Mouse (Mus musculus) mouse trophoblast stem cell (cell line): ENCODE data around the gene Tmem214.
"Not testable (repeated sequence)": the region's sequence is repeated elsewhere in the genome, so short reads cannot be mapped to it uniquely, and the experiment has no call there.

ENCODE experiments used
- in situ Hi-C, 2 experiments: fragments of 300-500 bp; cut with MseI, MboI; formaldehyde crosslinking; loops; 2 replicates in 1 of 2; 3 replicates in 1 of 2; pipeline ENCODE4 v1.15.1; 2025

Gene Tmem214

GRCm38 (mm10) chr5:30874365-30874764, 6.6 kb downstream of the Tmem214 start:
- in situ Hi-C loops: no loop called here

GRCm38 (mm10) chr5:30878616-30879015, 10.8 kb downstream of the Tmem214 start:
- in situ Hi-C loops: no loop called here

GRCm38 (mm10) chr5:30879347-30879943, 11.6 kb downstream of the Tmem214 start:
- in situ Hi-C loops: no loop called here

- in situ Hi-C loops: not testable (repeated sequence)
Measured at GRCm38 (mm10) chr5:30881839-30882238, 14.0 kb downstream of the Tmem214 start.

GRCm38 (mm10) chr5:30886209-30886608, 18.4 kb downstream of the Tmem214 start:
- in situ Hi-C loops: no loop called here

GRCm38 (mm10) chr5:30886731-30887130, 18.9 kb downstream of the Tmem214 start:
- in situ Hi-C loops: no loop called here

GRCm38 (mm10) chr5:30887331-30887761, 19.5 kb downstream of the Tmem214 start:
- in situ Hi-C loops: no loop called here

GRCm38 (mm10) chr5:30887858-30888336, 20.1 kb downstream of the Tmem214 start:
- in situ Hi-C loops: no loop called here

GRCm38 (mm10) chr5:30888337-30889087, 20.7 kb downstream of the Tmem214 start, which contains the start of gene Agbl5:
TSS of gene Agbl5 (plus strand) at chr5:30888694.
- in situ Hi-C loops: no loop called here

GRCm38 (mm10) chr5:30889088-30889754, 21.4 kb downstream of the Tmem214 start:
- in situ Hi-C loops: no loop called here

- in situ Hi-C loops: no loop called here
Measured at GRCm38 (mm10) chr5:30890375-30890774, 22.6 kb downstream of the Tmem214 start.

- in situ Hi-C loops: no loop called here
Measured at GRCm38 (mm10) chr5:30901860-30902259, 34.0 kb downstream of the Tmem214 start.

GRCm38 (mm10) chr5:30907413-30908059, 39.7 kb downstream of the Tmem214 start, which contains the start of gene Ost4:
TSS of gene Ost4 (minus strand) at chr5:30907788.
- in situ Hi-C loops: no loop called here

GRCm38 (mm10) chr5:30908426-30909299, 40.9 kb downstream of the Tmem214 start:
- in situ Hi-C loops: no loop called here

- in situ Hi-C loops: no loop called here
Measured at GRCm38 (mm10) chr5:30909300-30909659, 41.5 kb downstream of the Tmem214 start.

GRCm38 (mm10) chr5:30909863-30910262, 42.1 kb downstream of the Tmem214 start:
- in situ Hi-C loops: no loop called here

GRCm38 (mm10) chr5:30910481-30910880, 42.7 kb downstream of the Tmem214 start:
- in situ Hi-C loops: no loop called here

GRCm38 (mm10) chr5:30912156-30912555, 44.3 kb downstream of the Tmem214 start:
- in situ Hi-C loops: no loop called here

GRCm38 (mm10) chr5:30913060-30913841, 45.4 kb downstream of the Tmem214 start, which contains the start of gene Emilin1:
TSS of gene Emilin1 (plus strand) at chr5:30913402.
- in situ Hi-C loops: no loop called here

GRCm38 (mm10) chr5:30914101-30914635, 46.4 kb downstream of the Tmem214 start:
- in situ Hi-C loops: no loop called here
